Mouse (Mus musculus) liver, adult 2 months (tissue): ENCODE measurements around the gene Ltbp3.

Experiments
- CTCF ChIP-seq: fragments of 200-500 bp; IDR thresholded peaks from 2 replicates; pipeline ENCODE4 v1.5.1; 2011; ENCODE audit warnings: low read depth, low read length, control low read depth
- POLR2A ChIP-seq: fragments of 200-500 bp; IDR thresholded peaks from 2 replicates; pipeline ENCODE4 v1.6.1; 2011; ENCODE audit warnings: low read length, control low read depth; ENCODE audit not compliant: insufficient read depth; ENCODE audit errors: extremely low read depth

DNA sequence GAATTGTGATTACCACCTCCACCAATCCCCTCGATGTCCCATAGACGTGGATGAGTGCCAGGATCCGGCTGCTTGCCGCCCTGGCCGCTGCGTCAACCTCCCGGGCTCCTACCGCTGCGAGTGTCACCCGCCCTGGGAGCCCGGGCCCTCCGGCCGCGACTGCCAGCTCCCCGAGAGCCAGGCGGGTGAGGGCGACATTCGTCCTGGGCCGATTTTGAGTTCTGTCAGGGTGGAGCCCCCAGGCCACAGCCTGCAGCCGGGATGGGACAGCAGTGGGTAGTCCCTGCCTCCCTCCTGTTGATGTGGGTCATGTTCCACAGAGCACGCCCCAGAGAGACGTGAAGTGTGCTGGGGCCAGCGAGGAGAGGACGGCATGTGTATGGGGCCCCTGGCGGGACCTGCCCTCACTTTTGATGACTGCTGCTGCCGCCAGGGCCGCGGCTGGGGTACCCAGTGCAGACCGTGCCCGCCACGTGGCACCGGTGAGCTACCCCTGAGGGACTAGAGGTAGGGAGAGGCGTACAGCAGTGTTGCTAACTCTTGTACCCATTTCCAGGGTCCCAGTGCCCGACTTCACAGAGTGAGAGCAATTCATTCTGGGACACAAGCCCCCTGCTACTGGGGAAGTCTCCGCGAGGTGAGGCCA, 16.4 kb downstream of the Ltbp3 start:
- no peak for TF ChIP-seq CTCF
- no peak for TF ChIP-seq POLR2A
